Comparison of ENCODE assay signal across 8 mouse cellular contexts in genomic region chr4:150745529-150746429, GRCm38 (mm10).
DNase-seq lines count a peak whose midpoint lies in the region; ATAC-seq lines count a peak whose summit lies in the region.

No protein-coding gene starts in this region.

- peak; percentile 42 for DNase-seq in midbrain, embryonic 10.5 days (ENCODE audit: low spot score)
- no peak for DNase-seq in midbrain, embryonic 11.5 days (ENCODE audit: low spot score, missing footprints)
- peak; percentile 60 for DNase-seq in cerebellum, adult 9-10 months
- DNase-seq in kidney, adult 8-10 months: peak; percentile 90 to 93
- DNase-seq in retina, postnatal 1 day: peak; percentile 78
- DNase-seq in frontal cortex, postnatal 14 days (ENCODE audit: low spot score in 2 of 2): no peak

- no peaks in the 10 kb centered on the region for H3K27me3 ChIP-seq in midbrain, embryonic 10.5 days (ENCODE audit: low read depth, poor library complexity, severe bottlenecking)
- H3K27me3 ChIP-seq in midbrain, embryonic 11.5 days (ENCODE audit: control insufficient read depth, insufficient read depth, low read length): no peaks in the 10 kb centered on the region
- H3K27me3 ChIP-seq in heart, embryonic 11.5 days (ENCODE audit: control insufficient read depth, insufficient read depth, low read length): no peaks in the 10 kb centered on the region
- no peaks in the 10 kb centered on the region for H3K27me3 ChIP-seq in liver, embryonic 16.5 days (ENCODE audit: control insufficient read depth, insufficient read depth, low read depth, low read length)

- no peaks in the 10 kb centered on the region for H3K36me3 ChIP-seq in midbrain, embryonic 10.5 days
- no peaks in the 10 kb centered on the region for H3K36me3 ChIP-seq in midbrain, embryonic 11.5 days (ENCODE audit: control insufficient read depth, insufficient read depth, low read length)
- H3K36me3 ChIP-seq in heart, embryonic 11.5 days (ENCODE audit: control insufficient read depth, insufficient read depth, low read length): no peaks in the 10 kb centered on the region
- H3K36me3 ChIP-seq in liver, embryonic 16.5 days (ENCODE audit: control insufficient read depth, insufficient read depth): no peaks in the 10 kb centered on the region

- peak overlapping the region; percentile 60 for H3K27ac ChIP-seq in midbrain, embryonic 10.5 days (replicated peaks)
- H3K27ac ChIP-seq in midbrain, embryonic 11.5 days (ENCODE audit: low read depth, low read length): no peak overlapping the region; the same call in 1 of the 2 replicates
- peak overlapping the region; percentile 59 for H3K27ac ChIP-seq in heart, embryonic 11.5 days (ENCODE audit: low read depth, low read length)
- peak overlapping the region; percentile 73 for H3K27ac ChIP-seq in liver, embryonic 16.5 days (ENCODE audit: low read length)

- WGBS in midbrain, embryonic 10.5 days: 69% methylated on average over 7 of the region's 7 CpGs
- 79% methylated on average over 7 of the region's 7 CpGs for WGBS in midbrain, embryonic 11.5 days
- 57% methylated on average over 7 of the region's 7 CpGs for WGBS in heart, embryonic 11.5 days (ENCODE audit: insufficient replicate concordance)
- 45% methylated on average over 7 of the region's 7 CpGs for WGBS in liver, embryonic 16.5 days (ENCODE audit: insufficient replicate concordance)

- H3K4me2 ChIP-seq in midbrain, embryonic 11.5 days: no peak overlapping the region
- H3K4me2 ChIP-seq in heart, embryonic 11.5 days: no peak overlapping the region
- 0 out of 2 replicates have a peak overlapping the region, but pooled peaks have one; percentile 9 for H3K4me2 ChIP-seq in liver, embryonic 16.5 days (ENCODE audit: low read depth, low read length)

- ATAC-seq in midbrain, embryonic 11.5 days (ENCODE audit: low FRiP score): no peak
- peak; percentile 44; the same call in 1 of the 2 replicates for ATAC-seq in heart, embryonic 11.5 days (replicated peaks; ENCODE audit: insufficient number of reproducible peaks, low FRiP score, low TSS enrichment)
- ATAC-seq in liver, embryonic 16.5 days (ENCODE audit: low read depth): peak; percentile 86

- H3K4me3 ChIP-seq in midbrain, embryonic 10.5 days: no peak overlapping the region
- no peak overlapping the region for H3K4me3 ChIP-seq in midbrain, embryonic 11.5 days (ENCODE audit: low read depth, low read length)
- H3K4me3 ChIP-seq in heart, embryonic 11.5 days (ENCODE audit: low read depth, low read length): no peak overlapping the region
- no peak overlapping the region for H3K4me3 ChIP-seq in liver, embryonic 16.5 days (ENCODE audit: low read depth, low read length)

- no peak overlapping the region for H3K9ac ChIP-seq in midbrain, embryonic 11.5 days (ENCODE audit: low read length)
- no peak overlapping the region; the same call in 1 of the 2 replicates for H3K9ac ChIP-seq in heart, embryonic 11.5 days (ENCODE audit: low read depth, low read length)
- no peak overlapping the region for H3K9ac ChIP-seq in liver, embryonic 16.5 days (ENCODE audit: low read depth, low read length)

- peaks cover 29% of the 10 kb centered on the region for H3K4me1 ChIP-seq in midbrain, embryonic 10.5 days
- no peaks in the 10 kb centered on the region for H3K4me1 ChIP-seq in midbrain, embryonic 11.5 days (ENCODE audit: control insufficient read depth, insufficient read depth, low read length)
- H3K4me1 ChIP-seq in heart, embryonic 11.5 days (ENCODE audit: control insufficient read depth, insufficient read depth, low read length): peaks cover 25% of the 10 kb centered on the region
- peaks cover 2% of the 10 kb centered on the region; the same call in 1 of the 2 replicates for H3K4me1 ChIP-seq in liver, embryonic 16.5 days (ENCODE audit: control insufficient read depth, low read depth, low read length)

- no peaks in the 10 kb centered on the region for H3K9me3 ChIP-seq in midbrain, embryonic 10.5 days (replicated peaks)
- H3K9me3 ChIP-seq in midbrain, embryonic 11.5 days (ENCODE audit: control insufficient read depth, low read length): no peaks in the 10 kb centered on the region
- no peaks in the 10 kb centered on the region for H3K9me3 ChIP-seq in heart, embryonic 11.5 days (replicated peaks; ENCODE audit: control insufficient read depth, low read length)
- H3K9me3 ChIP-seq in liver, embryonic 16.5 days (replicated peaks; ENCODE audit: control insufficient read depth, low read length): no peaks in the 10 kb centered on the region

Comparison
In these comparisons a context has a peak if more than half of its experiments do, and no peak if none do; other contexts are left out.
1. DNase-seq: peak in midbrain, embryonic 10.5 days (single experiment), cerebellum, adult 9-10 months (single experiment), kidney, adult 8-10 months (2 of 2) and retina, postnatal 1 day (single experiment); none in midbrain, embryonic 11.5 days (single experiment) and frontal cortex, postnatal 14 days (0 of 2).